Mouse (Mus musculus) hindbrain, embryonic 10.5 days (tissue): Measurements from ENCODE around the gene Tomm5. TPM values are rescaled to one million over a fixed set of nuclear protein-coding genes. Genes with fewer than 3 reads are reported as not detected.

ENCODE experiments used
- polyA plus RNA-seq: library from polyadenylated mRNA; unstranded; fragments of >200 nt; fragmentation: Nextera tagmentation; extraction: Ambion mirVana; gene quantifications from 2 replicates; pipeline ENCODE4 v1.2.1, GENCODE M21; 2016

Tomm5 gene
- polyA plus RNA-seq, 1 experiment from 2014 or later: 204 TPM

Other genes with a start within 250 kb of the Tomm5 start
- 65.4 and 66.5 TPM in 2 replicates for gene Grhpr, start 126.7 kb downstream of the Tomm5 start, polyA plus RNA-seq
- gene Zbtb5, start 95.7 kb downstream of the Tomm5 start, polyA plus RNA-seq: 34.4 and 35.8 TPM in 2 replicates
- gene Polr1e, start 89.5 kb downstream of the Tomm5 start, polyA plus RNA-seq: 55.6 and 57.8 TPM in 2 replicates
- 14.4 and 16.5 TPM in 2 replicates for gene Fbxo10, start 23.5 kb downstream of the Tomm5 start, polyA plus RNA-seq
- gene Frmpd1, start 76.8 kb upstream of the Tomm5 start, polyA plus RNA-seq: 1.5 and 1.8 TPM in 2 replicates
- gene Trmt10b, start 189.0 kb upstream of the Tomm5 start, polyA plus RNA-seq: 19.7 and 22.1 TPM in 2 replicates
- 9.2 and 10.4 TPM in 2 replicates for gene Dcaf10, start 234.0 kb upstream of the Tomm5 start, polyA plus RNA-seq
- gene Exosc3, start 234.6 kb upstream of the Tomm5 start, polyA plus RNA-seq: 92.8 and 111 TPM in 2 replicates